Mouse (Mus musculus) left cerebral cortex, postnatal 36 days (tissue): ENCODE data around the gene Epha6. TPM values are rescaled to one million over a fixed set of nuclear protein-coding genes. Genes with fewer than 3 reads are reported as not detected.

ENCODE experiments used
- DNase-seq, 2 experiments: peaks; one replicate each; pipeline ENCODE4 v3.0.0; 2021 to 2022; ENCODE audit warnings: low spot score in 2 of 2, mixed read lengths in 1 of 2
- intact Hi-C: fragments of 180-260 bp; cut with DNase I; formaldehyde crosslinking; loops from one replicate; pipeline ENCODE4 v1.15.1; 2025
- total RNA-seq, 2 experiments: library from RNA; stranded (reverse); gene quantifications; 2 replicates each; pipeline ENCODE4 v1.2.3; 2021

Gene Epha6
- 10 to 100 TPM; 58.2 to 91.8 TPM for total RNA-seq

DNA sequence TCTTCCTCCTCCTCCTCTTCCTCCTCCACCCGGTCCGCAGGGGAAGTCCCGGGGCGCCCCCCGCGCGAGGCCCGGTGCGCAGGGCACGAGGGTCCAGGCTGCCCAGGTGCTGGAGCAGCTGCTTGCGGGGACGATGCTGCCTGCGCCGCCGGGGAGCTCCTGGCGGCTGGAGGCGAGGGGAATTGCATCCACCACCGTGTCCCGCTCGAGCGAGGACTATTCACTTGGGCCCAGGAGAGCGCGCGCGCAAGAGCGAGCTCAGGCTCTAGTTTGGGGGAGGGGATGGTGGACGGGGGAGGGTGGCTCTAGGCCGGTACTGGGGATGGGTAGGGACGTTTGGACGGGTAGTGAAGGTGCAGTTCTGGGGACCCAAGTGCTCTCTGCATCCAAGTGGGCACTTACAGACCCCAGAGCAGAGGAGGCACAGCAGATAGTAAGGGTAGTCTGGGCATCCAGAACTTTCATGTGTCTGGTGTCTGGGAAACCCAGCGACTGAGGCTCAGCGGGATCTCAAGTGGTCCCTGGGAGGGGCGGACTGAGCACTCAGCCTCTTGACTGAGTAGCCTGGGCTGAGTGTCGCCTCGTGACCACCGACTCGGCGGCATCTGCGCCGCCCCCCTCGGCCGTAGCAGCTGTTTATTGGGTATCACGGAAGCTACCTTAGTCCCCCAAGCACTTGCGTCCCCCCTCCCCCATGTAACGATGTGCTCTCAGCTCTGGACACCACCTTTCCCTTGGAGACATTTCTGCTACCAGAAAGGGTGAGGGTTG, at the start of gene Epha6:
Epha6 (minus strand) TSS at position 471 of the 771 bp plus-strand sequence.
- intact Hi-C loops: loop anchor here (2.0 to 5.0 kb wide), 2 partner anchors 920 to 1802 kb away; no protein-coding TSS in a partner anchor

DNA sequence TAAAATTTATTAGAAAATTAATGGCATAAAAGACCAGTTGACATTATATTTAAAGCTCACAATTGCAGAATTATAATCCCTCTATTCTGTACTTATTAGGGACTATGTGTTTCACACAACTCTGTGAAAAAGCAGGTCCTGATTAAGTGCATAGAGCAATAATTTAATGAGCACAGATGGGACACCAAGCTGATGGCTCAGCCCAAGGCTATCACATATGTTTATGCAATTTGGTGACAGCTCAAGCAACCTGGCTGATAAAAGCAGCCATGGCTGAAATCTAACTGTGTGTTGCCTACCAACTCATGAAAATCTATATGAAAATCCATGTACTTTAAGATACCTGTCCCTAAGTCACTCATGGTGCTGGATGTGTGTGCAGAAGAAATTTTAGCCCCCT, 46.4 kb upstream of the Epha6 start:
- intact Hi-C loops: no loop called here
- no peak for DNase-seq

More for the DNA sequence above, at the start of gene Epha6:
- peak; percentile 68 for DNase-seq

DNA sequence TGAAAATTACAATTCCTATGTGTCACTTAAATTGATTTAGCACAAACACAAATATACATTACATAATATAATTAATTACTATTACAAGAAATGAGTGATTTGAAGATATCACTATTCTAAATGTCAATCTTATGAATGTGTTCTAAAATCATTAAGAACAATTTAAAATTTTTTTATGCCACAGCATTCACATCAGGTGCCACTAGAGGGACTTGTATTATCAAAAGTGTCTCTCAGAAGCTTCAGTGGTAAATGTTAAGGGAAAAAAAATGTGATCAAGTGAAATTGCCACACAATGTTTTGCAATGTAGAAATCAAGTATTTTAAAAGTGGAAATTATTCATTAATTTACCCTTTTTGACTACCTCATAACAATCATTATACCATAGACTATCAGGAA, 22.8 kb upstream of the Epha6 start:
- DNase-seq: no peak
- intact Hi-C loops: no loop called here

DNA sequence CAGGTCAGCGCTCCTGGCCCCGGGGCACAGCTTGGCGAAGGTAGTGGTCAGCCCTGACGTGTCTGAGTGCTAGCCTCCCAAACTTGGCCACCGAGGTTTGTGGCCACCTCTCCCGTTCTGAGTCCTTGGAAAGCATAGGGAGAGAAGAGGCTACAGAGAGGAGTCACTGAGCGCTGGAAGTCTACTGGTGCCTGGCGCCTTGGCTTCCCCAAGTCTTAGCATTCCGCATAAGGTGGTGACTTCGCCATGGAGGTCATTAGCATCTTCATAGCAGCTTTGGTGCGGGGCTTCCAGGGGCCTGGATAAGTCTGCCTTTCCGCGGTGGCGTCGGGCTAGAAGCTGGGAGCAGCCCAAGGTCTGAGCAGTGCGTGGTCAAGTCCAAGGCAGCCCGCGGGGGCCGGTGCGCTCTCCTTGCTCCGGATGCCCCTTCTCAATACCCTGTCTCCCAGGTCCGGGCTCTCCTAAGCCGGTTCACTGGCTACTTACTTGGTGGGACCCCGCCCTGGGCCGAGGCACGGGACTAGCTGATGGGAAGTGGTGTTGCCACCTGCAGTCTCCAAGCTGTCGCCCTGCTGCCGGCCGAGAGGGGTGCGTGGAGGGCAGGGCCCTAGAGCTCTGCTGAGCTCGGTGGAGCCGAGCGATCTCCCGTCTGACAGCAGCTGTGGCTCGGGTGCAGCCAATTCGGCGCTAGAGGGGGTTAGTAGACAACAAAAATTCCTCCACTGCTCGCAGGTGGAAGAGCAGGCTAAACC, 677 bp upstream of the Epha6 start:
- intact Hi-C loops: loop anchor here (2.0 to 5.0 kb wide), 2 partner anchors 921 to 1801 kb away; no protein-coding TSS in a partner anchor
- peak; percentile 70 to 79 for DNase-seq

DNA sequence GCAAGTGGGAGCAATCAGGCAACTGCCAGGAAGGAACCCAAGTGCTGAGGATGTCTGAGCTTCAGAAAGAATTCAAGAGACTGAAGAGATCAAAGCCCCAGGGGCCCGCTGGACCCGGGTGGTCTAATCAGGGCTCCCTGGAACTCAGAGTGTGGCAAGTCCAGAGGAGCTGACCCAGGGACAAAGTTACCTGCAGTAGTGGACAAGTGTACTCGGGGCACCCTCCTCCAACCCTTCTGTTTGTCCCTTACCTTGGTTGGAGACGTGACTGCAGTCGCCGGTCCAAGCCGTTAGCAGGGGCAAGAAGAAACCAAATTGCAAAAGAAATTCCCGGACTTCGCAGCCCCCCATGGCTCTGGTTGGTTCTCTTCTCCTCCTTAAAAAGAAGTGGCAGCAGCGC, 718 bp downstream of the Epha6 start:
- intact Hi-C loops: loop anchor here (2.0 to 5.0 kb wide), 2 partner anchors 920 to 1803 kb away; no protein-coding TSS in a partner anchor
- peak; percentile 15 to 16 for DNase-seq

DNA sequence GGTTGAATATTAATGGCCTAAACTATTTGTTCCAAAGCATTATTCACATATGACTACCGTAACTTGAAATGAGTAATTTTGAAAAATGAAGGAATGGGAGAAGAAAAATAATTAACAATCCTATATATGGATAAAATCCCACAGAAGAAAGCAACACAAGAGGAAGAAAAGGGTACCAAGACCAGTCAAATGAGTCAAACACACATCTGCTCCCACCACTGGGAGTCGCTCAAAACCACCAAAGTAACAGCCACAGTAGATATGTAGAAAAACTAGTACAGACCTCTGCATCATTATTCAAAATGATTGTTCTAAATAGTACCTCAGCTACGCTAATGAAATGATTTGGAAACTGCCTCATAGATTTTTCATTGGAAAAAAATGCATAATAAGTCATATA, 20.0 kb downstream of the Epha6 start:
- intact Hi-C loops: no loop called here

DNA sequence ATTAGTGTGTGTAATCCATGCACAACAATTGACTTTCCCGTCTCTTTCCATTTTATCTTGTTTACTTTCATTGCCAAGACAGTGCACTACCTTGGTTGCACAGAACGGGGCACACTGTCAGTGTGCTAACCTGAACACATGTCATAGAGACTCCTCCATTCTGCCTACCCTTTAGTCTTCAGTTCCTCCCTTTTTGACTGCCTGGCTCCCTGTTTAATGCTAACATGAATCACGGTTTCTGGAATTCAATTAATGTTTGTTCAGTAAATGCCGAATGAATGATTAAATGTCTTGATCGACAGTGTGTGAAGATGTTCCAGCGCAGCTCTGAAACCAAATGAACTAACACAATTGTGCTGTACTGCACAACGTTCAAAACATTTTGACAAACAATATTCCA, 20.6 kb downstream of the Epha6 start:
- intact Hi-C loops: no loop called here
- no peak for DNase-seq

More for the DNA sequence above, 20.0 kb downstream of the Epha6 start:
- DNase-seq: no peak

DNA sequence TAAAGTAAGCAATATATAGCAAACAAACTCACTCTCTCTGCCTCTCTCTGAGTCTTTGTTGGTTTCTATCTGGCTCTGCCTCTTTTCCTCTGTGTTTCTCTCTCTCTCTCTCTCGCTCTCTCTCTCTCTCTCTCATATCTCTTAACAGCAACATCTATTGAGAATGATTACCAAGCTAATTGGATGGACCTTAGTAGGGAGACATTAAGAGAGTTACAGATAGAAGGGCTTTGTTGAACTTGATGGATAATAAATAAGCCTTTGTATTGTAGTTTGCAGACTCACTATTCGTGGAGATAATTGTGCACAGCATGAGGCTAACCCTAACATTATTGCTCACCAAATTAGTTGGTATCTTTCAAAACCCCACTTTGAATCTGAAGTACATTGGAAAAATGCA, 34.8 kb downstream of the Epha6 start:
- DNase-seq: no peak
- intact Hi-C loops: no loop called here

DNA sequence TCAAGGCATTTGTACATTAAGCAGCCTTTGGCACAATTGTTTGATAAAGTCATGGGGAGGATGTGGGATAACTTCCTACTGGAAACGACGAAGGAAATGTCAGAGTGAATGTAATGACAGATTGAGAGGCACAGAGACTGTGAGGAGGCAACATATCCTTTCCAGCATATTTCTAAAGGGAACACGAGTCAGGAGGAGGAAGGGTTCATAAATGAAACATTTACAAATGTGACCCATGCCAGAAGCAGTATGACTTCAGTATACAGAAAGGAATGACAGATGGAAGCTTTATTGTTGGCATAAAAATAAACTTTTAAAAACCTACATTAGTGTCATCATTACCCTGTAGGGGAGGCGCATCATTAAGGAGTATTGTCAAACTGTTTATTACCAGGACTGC, 60.9 kb downstream of the Epha6 start:
- no peak for DNase-seq
- intact Hi-C loops: no loop called here

DNA sequence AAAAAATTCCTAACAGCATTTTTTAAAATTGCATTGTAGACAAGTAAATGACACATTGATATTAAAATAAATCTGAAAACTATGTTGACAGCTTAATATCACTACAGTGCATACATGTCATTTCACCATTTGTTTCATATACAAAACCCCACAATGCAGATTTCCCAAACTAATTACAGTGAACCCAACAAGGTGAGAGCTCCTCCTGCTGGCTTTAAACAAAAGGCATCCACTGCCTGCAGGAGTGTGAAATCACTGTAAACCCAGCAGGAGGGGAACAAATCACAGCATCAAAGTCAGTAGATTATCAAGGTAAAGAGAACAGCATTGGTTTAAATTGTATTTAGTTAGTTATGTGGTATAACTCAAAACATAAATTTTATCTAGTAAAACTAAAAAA, 67.1 kb downstream of the Epha6 start:
- no peak for DNase-seq
- intact Hi-C loops: loop anchor here (5.0 to 10.0 kb wide), 2 partner anchors 693 to 856 kb away; no protein-coding TSS in a partner anchor

DNA sequence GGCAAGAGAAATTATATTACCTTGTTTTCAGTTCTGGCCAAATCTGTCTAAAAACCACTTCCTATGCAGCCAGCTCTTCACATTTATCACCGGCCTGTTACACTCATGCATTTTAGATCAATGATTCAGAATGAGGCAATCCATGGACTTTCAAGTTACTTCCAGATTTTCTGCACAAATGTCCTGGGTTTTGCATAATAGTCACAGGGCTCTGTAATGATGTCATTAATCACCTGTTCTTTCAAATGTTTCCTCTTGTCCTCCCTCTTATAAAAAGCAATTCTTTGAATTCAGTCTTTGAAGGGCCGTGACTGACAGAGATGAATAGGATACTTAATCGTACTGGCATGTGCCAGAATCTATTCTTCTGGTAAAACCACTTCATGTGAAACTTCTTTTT, 95.6 kb downstream of the Epha6 start:
- DNase-seq: no peak
- intact Hi-C loops: no loop called here

DNA sequence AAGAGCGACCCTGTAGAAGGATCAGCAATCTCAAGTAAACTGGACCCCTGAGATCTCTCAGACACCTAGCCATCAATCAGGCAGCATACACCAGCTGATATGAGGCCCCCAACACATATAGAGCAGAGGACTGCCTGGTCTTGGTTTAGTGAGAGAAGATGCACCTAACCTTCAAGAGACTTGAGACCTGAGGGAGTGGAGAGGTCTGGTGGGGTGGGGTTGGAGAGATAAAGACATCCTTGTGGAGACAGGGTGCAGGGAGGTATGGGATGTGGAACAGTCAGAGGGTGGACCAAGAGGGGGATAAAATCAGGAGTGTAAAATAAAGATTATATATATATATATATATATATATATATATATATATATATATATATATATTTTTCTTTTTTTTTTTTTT, 105.8 kb downstream of the Epha6 start:
- intact Hi-C loops: no loop called here
- DNase-seq: no peak

DNA sequence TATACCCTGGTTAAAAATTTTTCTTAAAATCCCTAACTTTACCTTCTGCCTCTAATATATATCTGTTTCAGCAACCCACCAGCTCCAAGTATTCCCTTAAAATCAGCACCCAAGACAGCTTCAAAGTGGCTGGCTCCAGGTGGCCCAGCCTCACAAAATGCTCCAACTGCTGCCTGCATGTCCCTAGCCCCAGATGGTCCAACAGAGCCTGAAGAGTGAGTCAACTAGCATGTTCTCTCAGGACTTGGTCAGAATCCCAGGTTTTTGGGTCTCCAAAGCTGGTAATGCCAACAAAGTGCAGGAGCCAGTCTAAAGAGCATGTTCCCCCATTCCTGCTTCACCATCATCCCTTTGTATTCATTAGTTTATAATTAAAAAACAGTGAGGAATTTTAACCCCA, 129.6 kb downstream of the Epha6 start:
- intact Hi-C loops: no loop called here
- peak in 1 of 2 experiments; percentile 9 for DNase-seq

DNA sequence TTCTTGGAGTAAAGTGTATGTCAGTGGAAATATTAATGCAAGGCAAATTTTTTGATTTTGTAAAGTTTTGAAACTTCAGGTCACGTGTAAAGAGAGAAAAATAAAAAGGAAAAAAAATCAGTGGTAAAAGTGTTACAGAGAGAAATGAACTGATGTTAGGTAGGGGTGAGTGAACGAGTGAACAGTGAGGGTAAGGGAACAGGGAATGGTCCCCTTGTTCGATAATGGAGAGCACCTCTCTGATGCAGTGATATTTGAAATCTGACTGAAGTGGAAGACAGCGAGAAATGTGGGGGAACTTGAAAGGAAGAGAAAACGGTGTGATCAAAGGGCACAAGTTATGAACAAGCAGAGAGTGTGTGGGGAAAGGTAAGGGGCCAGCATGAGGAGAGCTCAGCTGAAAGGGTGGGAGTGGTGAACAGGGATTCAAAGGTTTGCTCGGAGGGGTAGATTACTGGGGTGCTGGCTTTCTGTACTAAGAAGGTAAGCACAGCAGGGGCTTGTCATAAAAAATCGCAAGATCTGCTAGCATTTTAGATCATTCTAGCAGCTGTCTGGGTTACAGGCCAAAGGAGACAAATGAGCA, 137.0 kb downstream of the Epha6 start:
- DNase-seq: no peak

DNA sequence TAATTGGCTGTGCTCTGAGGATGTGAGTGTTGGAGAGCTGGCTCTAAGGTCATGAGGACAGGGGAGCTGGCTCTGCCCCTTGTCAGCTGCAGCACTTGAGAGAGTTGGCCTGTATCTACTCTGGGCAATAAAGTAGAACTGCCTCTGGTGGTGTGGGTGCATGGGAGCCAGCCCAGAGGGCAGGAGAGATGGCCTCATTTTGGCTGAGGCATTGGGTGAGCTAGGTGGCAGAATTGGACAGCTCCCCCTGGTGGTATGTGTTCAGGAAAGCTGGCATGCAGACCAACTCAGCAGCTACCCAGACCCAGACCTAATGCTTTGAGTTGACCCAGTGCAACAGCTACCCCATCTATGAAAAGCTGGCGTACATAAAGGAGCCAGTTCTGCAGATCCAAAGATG, 170.0 kb downstream of the Epha6 start:
- no peak for DNase-seq
- intact Hi-C loops: no loop called here

More for the DNA sequence above, 137.0 kb downstream of the Epha6 start:
- intact Hi-C loops: no loop called here

DNA sequence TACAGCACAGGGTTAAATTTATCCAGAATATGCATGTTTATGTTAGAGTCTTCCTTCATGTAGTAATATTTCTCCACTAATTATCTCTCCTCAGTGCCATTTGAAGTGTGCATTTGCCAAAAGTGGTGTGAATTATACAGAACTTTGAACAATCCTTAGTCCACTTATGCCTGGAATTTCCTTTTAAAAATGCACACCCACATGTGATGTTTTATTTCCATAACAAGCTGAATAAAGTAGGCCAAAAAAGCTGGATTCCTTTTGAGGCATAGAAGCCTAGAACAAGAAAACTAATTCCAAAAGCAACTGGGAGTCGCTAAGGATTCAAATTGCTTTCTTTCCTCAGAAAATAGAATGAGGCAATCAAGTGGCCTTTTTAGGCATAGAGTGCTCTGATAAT, 171.1 kb downstream of the Epha6 start:
- intact Hi-C loops: no loop called here

DNA sequence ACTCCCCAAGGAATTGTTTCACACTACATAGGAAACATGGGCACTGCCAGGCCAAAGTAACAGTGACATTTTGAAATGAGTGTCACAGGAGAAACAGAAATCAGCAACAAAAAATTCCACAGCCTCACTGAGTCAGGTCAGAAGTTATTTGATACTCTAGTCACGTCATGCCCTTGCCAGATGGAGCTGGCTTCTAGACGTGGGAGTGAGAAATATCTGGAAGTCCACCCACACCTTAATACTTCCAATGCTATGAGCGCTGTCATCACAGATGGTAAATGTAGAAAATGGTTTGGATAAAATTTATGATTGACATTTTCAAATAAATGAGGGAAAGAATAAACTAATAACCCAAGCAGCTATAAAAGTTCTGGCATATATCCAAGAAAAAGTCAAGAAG, 210.0 kb downstream of the Epha6 start:
- DNase-seq: no peak
- intact Hi-C loops: no loop called here

More for the DNA sequence above, 171.1 kb downstream of the Epha6 start:
- DNase-seq: no peak

DNA sequence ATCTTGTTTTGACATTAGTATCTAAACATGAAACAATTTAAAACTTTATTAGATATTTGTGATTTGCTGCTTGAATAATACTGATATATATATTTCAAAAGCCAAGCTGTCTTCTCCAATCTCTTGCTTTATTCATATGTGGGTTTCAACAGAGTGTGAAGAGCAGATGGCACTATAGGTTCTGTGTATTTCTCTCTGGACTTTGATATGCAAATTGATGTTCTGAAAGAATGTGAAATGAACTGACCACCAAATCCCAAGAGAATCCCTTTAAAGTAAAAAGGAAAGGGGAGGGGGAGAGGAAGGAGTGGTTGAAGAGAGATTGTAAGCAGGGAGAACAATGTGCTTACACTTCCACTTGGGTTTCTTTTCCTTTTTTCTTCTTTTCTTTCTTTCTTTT, 212.4 kb downstream of the Epha6 start:
- DNase-seq: no peak
- intact Hi-C loops: no loop called here

DNA sequence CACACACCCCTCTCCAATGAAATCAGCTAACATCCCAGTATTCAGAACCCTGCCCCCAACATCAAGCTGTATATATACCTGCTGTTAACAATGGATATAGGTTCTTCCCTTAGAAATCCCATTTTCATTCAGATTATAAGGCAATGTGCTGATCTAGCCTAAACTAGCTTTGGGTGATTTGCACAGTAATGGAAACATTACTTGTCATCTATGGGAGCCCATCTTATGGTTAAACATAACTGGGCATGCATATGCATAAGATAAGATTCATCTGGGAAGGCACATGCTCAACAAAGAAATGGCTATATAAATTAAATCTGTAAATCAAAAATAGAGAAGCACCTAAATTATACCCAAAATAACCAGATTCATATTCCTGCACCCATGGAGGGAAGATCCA, 230.2 kb downstream of the Epha6 start:
- intact Hi-C loops: no loop called here
- no peak for DNase-seq

DNA sequence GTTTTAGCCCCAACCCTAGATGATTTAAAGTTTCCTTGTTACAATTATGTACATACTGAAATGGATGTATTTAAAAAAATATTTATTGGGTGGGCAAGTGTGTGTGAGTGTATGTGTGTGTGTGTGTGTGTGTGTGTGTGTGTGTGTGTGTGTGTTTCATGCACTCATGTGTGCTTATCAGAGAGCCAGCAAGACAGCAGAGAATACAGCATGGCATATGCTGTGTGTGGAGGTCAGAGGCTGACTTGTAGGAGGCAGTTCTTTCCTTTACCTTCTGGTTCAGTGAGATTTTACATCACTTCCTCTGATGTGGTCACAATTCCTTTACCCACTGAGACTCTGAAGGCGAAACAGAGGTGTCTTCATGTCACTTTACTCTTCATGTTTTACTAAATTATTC, 321.4 kb downstream of the Epha6 start:
- DNase-seq: no peak
- intact Hi-C loops: no loop called here
